Mouse (Mus musculus): ENCODE data around the gene Gm28635.

The Gm28635 gene

GRCm38 (mm10) chr2:84677968-84678880 lies at the start of gene Gm28635, which contains the start of gene Med19:
Gene Gm28635, minus strand, starts transcription at chr2:84678041.
Gene Med19, plus strand, starts transcription at chr2:84678402.
- peak; percentile 74 to 93 for DNase-seq (ENCODE audit: low spot score in 2 of 2)

GRCm38 (mm10) chr2:84727172-84727858 lies 49.5 kb upstream of the Gm28635 start, which contains the start of gene Clp1:
Gene Clp1, minus strand, starts transcription at chr2:84727350.
- DNase-seq (ENCODE audit: low spot score in 2 of 2), result peak; percentile 92 to 98

- no peak for DNase-seq (ENCODE audit: low spot score in 2 of 2)
These were observed 48.9 kb upstream of the Gm28635 start for GRCm38 (mm10) chr2:84726716-84727115.

GRCm38 (mm10) chr2:84725770-84726169 lies 47.9 kb upstream of the Gm28635 start:
- DNase-seq (ENCODE audit: low spot score in 2 of 2), result no peak

GRCm38 (mm10) chr2:84723856-84724255 lies 46.0 kb upstream of the Gm28635 start:
- no peak for DNase-seq (ENCODE audit: low spot score in 2 of 2)

GRCm38 (mm10) chr2:84721182-84721581 lies 43.3 kb upstream of the Gm28635 start:
- no peak for DNase-seq (ENCODE audit: low spot score in 2 of 2)

GRCm38 (mm10) chr2:84720718-84721117 lies 42.9 kb upstream of the Gm28635 start:
- no peak for DNase-seq (ENCODE audit: low spot score in 2 of 2)

GRCm38 (mm10) chr2:84717357-84717756 lies 39.5 kb upstream of the Gm28635 start:
- DNase-seq (ENCODE audit: low spot score in 2 of 2), result no peak

GRCm38 (mm10) chr2:84716423-84717355 lies 38.8 kb upstream of the Gm28635 start:
- DNase-seq (ENCODE audit: low spot score in 2 of 2), result peak in 1 of 2 experiments; percentile 34

- DNase-seq (ENCODE audit: low spot score in 2 of 2), result peak; percentile 82 to 83
These were observed 37.9 kb upstream of the Gm28635 start for GRCm38 (mm10) chr2:84715562-84716361.

- DNase-seq (ENCODE audit: low spot score in 2 of 2), result peak; percentile 95 to 99
These were observed 37.1 kb upstream of the Gm28635 start, which contains the start of gene Zdhhc5 for GRCm38 (mm10) chr2:84714811-84715561. Gene Zdhhc5, minus strand, starts transcription at chr2:84715180.

GRCm38 (mm10) chr2:84714422-84714810 lies 36.6 kb upstream of the Gm28635 start:
- DNase-seq (ENCODE audit: low spot score in 2 of 2), result no peak

GRCm38 (mm10) chr2:84711898-84712297 lies 34.1 kb upstream of the Gm28635 start:
- no peak for DNase-seq (ENCODE audit: low spot score in 2 of 2)

GRCm38 (mm10) chr2:84707523-84707922 lies 29.7 kb upstream of the Gm28635 start:
- no peak for DNase-seq (ENCODE audit: low spot score in 2 of 2)

- DNase-seq (ENCODE audit: low spot score in 2 of 2), result no peak
These were observed 27.5 kb upstream of the Gm28635 start for GRCm38 (mm10) chr2:84705295-84705694.

- DNase-seq (ENCODE audit: low spot score in 2 of 2), result no peak
These were observed 26.5 kb upstream of the Gm28635 start for GRCm38 (mm10) chr2:84704329-84704728.

- DNase-seq (ENCODE audit: low spot score in 2 of 2), result no peak
These were observed 25.7 kb upstream of the Gm28635 start for GRCm38 (mm10) chr2:84703497-84703896.

- no peak for DNase-seq (ENCODE audit: low spot score in 2 of 2)
These were observed 17.3 kb upstream of the Gm28635 start for GRCm38 (mm10) chr2:84695007-84695695.

GRCm38 (mm10) chr2:84690050-84690449 lies 12.2 kb upstream of the Gm28635 start:
- DNase-seq (ENCODE audit: low spot score in 2 of 2), result no peak

Measured in spleen, postnatal 10 days (tissue).